Mouse (Mus musculus) kidney, embryonic 14.5 days (tissue): ENCODE data around the gene Cdh1. TPM values are rescaled to one million over a fixed set of nuclear protein-coding genes. Genes with fewer than 3 reads are reported as not detected.
A peak's percentile ranks its signal among the peaks of the same experiment; 100 is the strongest.

Experiments
- ATAC-seq: fragments of 200-750 bp; cut with Nextera tagmentation; 2 replicates; pipeline ENCODE4 v1.8.0; 2017; ENCODE audit warnings: moderate number of reproducible peaks, mild to moderate bottlenecking, moderate TSS enrichment, moderate library complexity; ENCODE audit not compliant: low FRiP score, low TSS enrichment
- H3K27ac ChIP-seq: fragments of 300-500 bp; sonication (generic); 2 replicates; pipeline ENCODE4 v1.5.1; 2014; ENCODE audit warnings: low read depth, mild to moderate bottlenecking, low read length, moderate library complexity, mixed read lengths
- H3K27me3 ChIP-seq: fragments of 300-500 bp; sonication (generic); 2 replicates; pipeline ENCODE4 v1.6.1; 2014; ENCODE audit warnings: mild to moderate bottlenecking, low read length; ENCODE audit not compliant: control insufficient read depth, insufficient read depth
- H3K36me3 ChIP-seq: fragments of 300-500 bp; sonication (generic); 2 replicates; pipeline ENCODE4 v1.6.1; 2014; ENCODE audit warnings: low read length, mixed read lengths; ENCODE audit not compliant: control insufficient read depth, insufficient read depth
- H3K4me1 ChIP-seq: fragments of 300-500 bp; sonication (generic); 2 replicates; pipeline ENCODE4 v1.6.1; 2014; ENCODE audit warnings: low read length, mixed read lengths; ENCODE audit not compliant: control insufficient read depth, insufficient read depth
- H3K4me2 ChIP-seq: fragments of 300-500 bp; sonication (generic); replicated peaks from 2 replicates; pipeline ENCODE4 v1.6.1; 2014; ENCODE audit warnings: low read depth, mild to moderate bottlenecking, low read length
- H3K4me3 ChIP-seq: fragments of 300-500 bp; sonication (generic); 2 replicates; pipeline ENCODE4 v1.5.1; 2014; ENCODE audit warnings: mild to moderate bottlenecking, low read length
- H3K9ac ChIP-seq: fragments of 300-500 bp; sonication (generic); 2 replicates; pipeline ENCODE4 v1.6.1; 2014; ENCODE audit warnings: low read depth, mild to moderate bottlenecking, low read length, moderate library complexity
- H3K9me3 ChIP-seq: fragments of 300-500 bp; sonication (generic); 2 replicates; pipeline ENCODE4 v1.6.1; 2016; ENCODE audit warnings: low read length; ENCODE audit not compliant: control insufficient read depth
- WGBS: fragments of 180-500 bp; shearing (Covaris S2); extraction: QIAGEN DNeasy Blood & Tissue Kit; methylation state at CpG from one replicate; pipeline ENCODE4 v1.1.7; 2014; 5-methylcytosine and 5-hydroxymethylcytosine counted together
- polyA plus RNA-seq: library from polyadenylated mRNA; unstranded; fragments of >200 nt; fragmentation: Nextera tagmentation; extraction: Ambion mirVana; gene quantifications from 2 replicates; pipeline ENCODE4 v1.2.1, GENCODE M21; 2014

The Cdh1 gene
- polyA plus RNA-seq, 1 experiment from 2014 or later = 88.4 TPM

DNA sequence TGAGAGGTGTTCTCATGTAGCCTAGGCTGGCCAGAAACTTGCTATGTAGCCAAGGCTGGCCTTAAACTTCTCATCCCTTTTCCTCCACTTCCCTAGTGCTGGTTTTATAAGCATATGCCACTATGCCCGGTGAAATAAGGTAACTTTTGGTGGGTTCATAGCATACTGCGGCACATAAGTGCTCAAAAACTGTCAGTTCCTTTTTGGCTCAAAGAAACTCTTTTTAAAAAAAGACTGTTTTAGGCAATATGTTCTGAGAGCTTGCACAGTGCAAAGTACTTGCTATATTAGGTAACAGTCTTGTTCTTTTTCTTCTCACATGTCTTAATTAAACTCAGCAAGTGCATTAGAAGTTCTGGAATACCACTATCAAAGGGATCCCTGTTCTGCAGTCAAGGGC, 106.9 kb downstream of the Cdh1 start:
- WGBS = 93% methylated on average over 2 of the region's 2 CpGs
- ATAC-seq = no peak
- peaks cover 3% of the 10 kb centered on the region; the same call in 1 of the 2 replicates for H3K36me3 ChIP-seq
- H3K4me3 ChIP-seq = no peak overlapping the region
- H3K4me2 ChIP-seq = no peak overlapping the region
- H3K4me1 ChIP-seq = no peaks in the 10 kb centered on the region
- H3K27me3 ChIP-seq = no peaks in the 10 kb centered on the region
- H3K9ac ChIP-seq = no peak overlapping the region
- no peak overlapping the region for H3K27ac ChIP-seq
- H3K9me3 ChIP-seq = no peaks in the 10 kb centered on the region

DNA sequence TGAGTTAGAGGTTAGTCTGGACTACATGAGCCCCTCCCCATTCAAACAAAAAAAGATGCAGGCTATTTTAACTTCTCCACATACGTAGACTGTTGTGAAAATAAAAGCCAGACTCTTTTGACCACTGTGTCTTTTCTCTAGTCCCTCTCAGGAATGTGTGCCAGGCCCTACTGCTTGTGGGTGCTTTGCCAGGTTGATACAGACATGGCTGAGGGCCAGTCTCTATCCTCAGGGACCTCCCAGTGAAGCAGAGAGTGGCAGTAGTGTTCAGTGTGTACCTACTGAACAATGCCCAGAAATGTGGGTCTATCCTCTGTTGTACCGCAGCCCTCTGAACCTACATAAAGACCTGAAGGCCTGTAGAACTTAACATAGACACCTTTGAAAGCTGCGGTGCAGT, 109.3 kb downstream of the Cdh1 start:
- H3K4me1 ChIP-seq = no peaks in the 10 kb centered on the region
- H3K9me3 ChIP-seq = no peaks in the 10 kb centered on the region
- WGBS = 88% methylated on average over 3 of the region's 3 CpGs
- H3K4me2 ChIP-seq = no peak overlapping the region
- ATAC-seq = no peak
- peaks cover 3% of the 10 kb centered on the region; the same call in 1 of the 2 replicates for H3K36me3 ChIP-seq
- no peaks in the 10 kb centered on the region for H3K27me3 ChIP-seq
- no peak overlapping the region for H3K9ac ChIP-seq
- no peak overlapping the region for H3K4me3 ChIP-seq
- no peak overlapping the region for H3K27ac ChIP-seq

DNA sequence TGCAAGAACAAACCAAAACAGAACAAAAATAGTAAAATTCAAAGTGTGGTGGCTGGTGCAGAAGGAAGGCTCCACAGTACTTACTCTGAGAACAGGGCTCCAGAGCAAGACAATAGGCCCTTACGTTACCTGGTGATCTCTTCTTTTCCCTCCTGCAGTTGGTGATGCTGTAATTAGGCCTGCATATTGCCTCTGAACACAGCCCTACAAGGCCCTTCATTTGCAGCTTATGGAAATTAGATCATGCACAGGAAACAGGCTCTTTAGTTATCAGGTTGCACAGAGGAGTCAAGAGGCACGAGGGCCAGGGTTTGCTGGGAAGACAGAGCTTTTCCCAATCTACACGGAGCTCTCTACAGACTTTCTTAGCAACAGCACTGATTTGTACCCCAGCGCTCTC, 111.1 kb downstream of the Cdh1 start:
- H3K4me3 ChIP-seq = no peak overlapping the region
- peaks cover 3% of the 10 kb centered on the region; the same call in 1 of the 2 replicates for H3K36me3 ChIP-seq
- H3K27ac ChIP-seq = no peak overlapping the region
- no peak overlapping the region for H3K4me2 ChIP-seq
- H3K4me1 ChIP-seq = peaks cover 5% of the 10 kb centered on the region; the same call in 1 of the 2 replicates
- no peaks in the 10 kb centered on the region for H3K27me3 ChIP-seq
- no peak overlapping the region; the same call in 1 of the 2 replicates for H3K9ac ChIP-seq
- 69% methylated on average over 4 of the region's 4 CpGs for WGBS
- no peaks in the 10 kb centered on the region for H3K9me3 ChIP-seq
- no peak for ATAC-seq

DNA sequence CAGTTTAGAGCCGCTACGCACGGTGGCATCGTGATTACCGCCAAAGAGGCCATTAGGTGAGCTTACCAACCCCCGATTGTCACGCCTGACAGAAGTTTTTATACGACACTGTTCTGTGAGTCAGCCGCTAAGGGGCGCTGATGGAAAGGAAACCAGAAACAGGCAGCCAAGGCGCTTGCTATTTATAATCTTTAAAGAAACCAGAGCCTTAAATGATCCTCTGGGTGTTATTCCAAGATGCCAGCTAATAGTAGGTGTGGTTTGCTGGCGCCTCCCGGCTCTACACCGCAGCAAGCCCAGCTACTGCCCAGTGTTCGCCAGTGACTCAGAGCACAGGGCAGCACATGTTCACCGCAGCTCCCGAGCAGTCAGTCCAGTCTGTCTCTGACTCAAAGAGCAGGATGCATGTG, 114.9 kb downstream of the Cdh1 start:
- peak overlapping the region; percentile 21; the same call in 1 of the 2 replicates for H3K4me2 ChIP-seq
- H3K9me3 ChIP-seq = no peaks in the 10 kb centered on the region

More for the DNA sequence above, 114.9 kb downstream of the Cdh1 start:
- Histone ChIP-seq H3K4me3 (no peak overlapping the region), H3K36me3 (peaks cover 11% of the 10 kb centered on the region; the same call in 1 of the 2 replicates), H3K9ac (no peak overlapping the region), H3K27ac (no peak overlapping the region), H3K27me3 (no peaks in the 10 kb centered on the region), H3K4me1 (peaks cover 9% of the 10 kb centered on the region; the same call in 1 of the 2 replicates)
- 12% methylated on average over 17 of the region's 17 CpGs for WGBS
- peak; percentile 55; the same call in 1 of the 2 replicates for ATAC-seq

Other genes starting within 250 kb of the Cdh1 start
- gene Zfp90, start 188.0 kb upstream of the Cdh1 start, polyA plus RNA-seq = 15.9 and 19.5 TPM in 2 replicates
- not detected in 2 replicates for gene 6030452D12Rik, start 102.8 kb upstream of the Cdh1 start, polyA plus RNA-seq
- gene Cdh3, start 92.5 kb upstream of the Cdh1 start, polyA plus RNA-seq = 18.2 and 21.1 TPM in 2 replicates
- 11.5 and 11.6 TPM in 2 replicates for gene Gm10073, start 29.9 kb upstream of the Cdh1 start, polyA plus RNA-seq
- gene Tango6, start 79.7 kb downstream of the Cdh1 start, polyA plus RNA-seq = 8.5 and 14.5 TPM in 2 replicates